Mouse (Mus musculus) MEL-GATA-1-ER (cell line): ENCODE data around the gene Wdr44.
"Not testable (repeated sequence)": the region's sequence is repeated elsewhere in the genome, so short reads cannot be mapped to it uniquely, and the experiment has no call there.

Experiments
- DNase-seq: peaks from one replicate; pipeline ENCODE4 v3.0.0-alpha.2; 2012; ENCODE audit warnings: low read depth; ENCODE audit errors: extremely low read depth

Gene Wdr44

DNA sequence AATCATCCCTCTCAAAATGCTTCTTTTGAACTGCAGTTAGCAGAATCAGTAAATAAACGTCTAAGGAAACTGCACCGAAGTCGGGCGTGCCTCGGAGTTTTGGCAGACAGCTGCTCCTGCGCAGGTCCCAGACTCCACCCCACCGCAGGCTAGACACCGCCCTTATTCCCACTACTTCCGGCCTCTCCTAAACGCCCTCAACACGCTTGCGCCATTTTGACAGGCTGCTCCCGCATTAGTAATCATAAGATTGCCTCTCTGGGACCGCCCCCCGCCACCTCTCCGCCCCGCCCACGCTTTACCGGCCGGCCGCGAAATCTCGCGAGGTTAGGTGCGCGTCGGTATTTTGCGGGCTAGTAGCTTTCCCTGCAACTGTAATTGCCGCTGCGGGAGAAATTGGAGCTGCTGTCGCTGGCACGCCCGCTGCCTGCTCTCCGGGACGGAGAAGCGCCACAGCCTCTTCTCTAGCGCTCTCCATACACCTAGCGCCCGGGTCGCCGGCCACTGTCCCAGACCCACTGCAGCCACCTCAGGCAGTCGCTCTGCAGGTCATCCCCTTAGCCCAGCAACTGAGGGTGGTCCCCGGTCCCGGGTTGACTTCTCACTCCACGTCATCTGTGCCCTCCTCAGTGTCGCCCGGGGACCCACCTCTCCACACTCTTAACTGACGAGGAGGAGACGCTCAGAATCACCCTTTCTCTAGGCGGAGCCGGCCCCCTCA lies at the start of gene Wdr44:
Gene Wdr44, plus strand, starts transcription at position 330 of the 721 bp plus-strand sequence.
- peak; percentile 95 for DNase-seq

DNA sequence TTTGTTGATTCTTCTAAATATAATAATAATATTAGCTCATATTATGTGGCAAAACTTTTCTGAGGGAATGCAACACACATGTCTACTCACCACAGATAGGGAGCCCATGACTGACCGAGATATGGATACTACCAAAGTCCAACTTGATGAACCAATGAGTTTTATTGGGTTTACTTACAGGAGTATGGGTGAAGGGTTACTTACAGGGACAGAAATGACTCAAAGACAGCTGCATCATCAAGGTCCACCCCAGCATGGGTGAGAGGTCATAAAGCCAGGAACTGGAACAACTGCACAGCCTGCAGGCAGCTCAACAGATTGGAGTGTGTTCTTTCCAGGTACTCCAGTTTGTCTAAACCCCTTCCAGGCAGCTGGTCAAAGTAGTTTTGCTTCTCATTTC lies 44.5 kb upstream of the Wdr44 start:
- DNase-seq, result no peak

DNA sequence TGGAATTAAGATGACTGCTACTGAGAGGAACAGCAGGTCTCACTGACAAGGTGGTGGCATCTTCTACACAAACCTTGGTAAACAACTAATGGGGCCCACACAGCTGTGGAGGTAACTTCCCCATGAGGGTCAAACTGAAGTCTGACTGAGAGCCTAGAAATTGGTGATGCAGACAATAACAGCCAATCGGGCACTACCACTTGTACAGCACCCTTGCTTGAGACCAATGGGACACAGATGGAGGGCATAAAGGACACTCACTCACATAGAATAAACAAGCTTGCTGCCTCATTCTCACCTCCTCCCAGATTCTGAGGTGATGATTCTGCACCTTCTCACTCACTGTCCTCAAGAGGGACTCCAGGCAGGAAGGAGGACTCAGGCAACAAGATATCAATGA lies 30.6 kb upstream of the Wdr44 start:
- no peak for DNase-seq

GRCm38 (mm10) chrX:23673193-23673592 lies 19.7 kb upstream of the Wdr44 start:
- DNase-seq, result no peak

GRCm38 (mm10) chrX:23675450-23675849 lies 17.4 kb upstream of the Wdr44 start:
- DNase-seq, result peak; percentile 68

DNA sequence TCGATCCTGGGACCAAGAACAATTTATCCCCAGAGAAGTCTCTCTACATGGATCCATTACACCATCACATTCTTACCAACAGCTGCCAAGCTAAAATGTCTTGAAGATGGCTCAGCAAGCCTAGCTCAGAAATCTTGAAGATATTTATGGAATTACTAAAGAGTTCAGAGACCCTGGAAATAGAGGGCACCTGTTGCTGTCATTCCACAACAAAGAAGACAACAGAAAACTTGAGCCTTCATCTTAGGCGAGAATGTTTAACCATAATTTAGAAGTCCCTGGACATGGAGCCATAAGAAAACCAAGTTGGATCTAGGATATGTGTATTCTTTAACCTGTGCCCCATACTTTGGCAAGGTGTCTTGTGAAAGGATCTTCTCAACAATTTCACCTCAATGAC lies 16.3 kb upstream of the Wdr44 start:
- DNase-seq, result no peak

- peak; percentile 84 for DNase-seq
Measured at GRCm38 (mm10) chrX:23677511-23677910, 15.3 kb upstream of the Wdr44 start.

DNA sequence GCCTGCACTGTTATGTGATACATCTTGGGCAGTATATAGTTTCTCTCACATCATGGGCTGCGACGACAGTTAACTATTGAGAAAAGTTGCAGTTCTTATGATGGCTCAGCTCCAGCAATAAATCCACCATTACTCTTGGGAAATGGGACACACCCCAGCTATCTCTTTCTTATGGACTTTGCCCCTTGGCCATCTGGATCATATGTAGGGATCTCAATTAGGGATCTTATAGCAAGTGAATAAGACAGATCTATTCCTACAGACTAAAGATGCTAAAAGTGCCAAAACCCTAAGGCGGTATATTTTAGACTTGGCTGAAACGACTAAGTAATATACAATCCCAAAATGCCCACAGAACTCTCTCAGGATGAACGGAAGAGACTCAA lies 522 bp upstream of the Wdr44 start:
- no peak for DNase-seq

DNA sequence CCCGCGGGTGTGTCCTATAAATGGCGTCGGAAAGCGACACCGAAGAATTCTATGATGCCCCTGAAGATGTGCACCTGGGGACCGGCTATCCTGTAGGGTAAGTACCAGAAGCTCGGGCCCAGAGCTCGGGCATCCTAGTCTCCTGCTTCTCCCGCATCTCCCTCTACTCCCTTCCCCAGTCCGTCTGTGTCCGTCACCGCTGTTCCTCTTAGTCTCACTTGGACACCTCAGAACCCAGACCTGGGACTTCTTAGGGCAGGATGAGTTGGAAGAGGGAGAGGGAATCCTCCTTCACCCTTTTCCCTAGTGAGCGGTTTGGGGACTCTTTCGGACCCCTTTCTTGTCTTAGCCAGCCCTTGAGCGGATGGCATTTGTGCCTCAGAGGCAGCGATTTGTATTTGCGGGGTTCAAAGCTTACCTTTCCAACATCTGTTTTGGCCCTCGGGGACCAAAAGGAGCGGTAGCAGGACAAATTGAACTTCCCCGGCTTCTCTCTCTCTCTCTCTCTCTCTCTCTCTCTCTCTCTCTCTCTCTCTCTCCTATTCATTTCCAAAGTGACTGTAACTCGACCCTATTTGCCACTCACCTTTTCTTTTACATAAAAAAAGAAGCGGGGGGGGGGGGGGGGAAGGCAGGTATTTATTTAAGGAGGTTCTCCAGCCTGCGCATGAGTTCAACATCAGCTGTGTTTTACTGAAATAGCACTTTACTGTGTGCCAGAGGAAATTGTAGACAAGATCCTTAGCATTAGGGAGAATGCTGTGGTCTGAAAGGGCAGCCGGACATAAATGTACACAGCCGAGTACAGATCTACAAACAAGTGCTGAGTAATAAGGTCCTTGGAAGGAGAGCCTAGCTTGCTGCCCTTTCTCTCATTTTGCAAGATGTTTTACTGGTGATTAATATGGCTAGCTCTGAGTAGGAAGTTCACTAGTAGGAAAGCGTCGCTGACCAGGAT lies 871 bp downstream of the Wdr44 start:
- no peak for DNase-seq

DNA sequence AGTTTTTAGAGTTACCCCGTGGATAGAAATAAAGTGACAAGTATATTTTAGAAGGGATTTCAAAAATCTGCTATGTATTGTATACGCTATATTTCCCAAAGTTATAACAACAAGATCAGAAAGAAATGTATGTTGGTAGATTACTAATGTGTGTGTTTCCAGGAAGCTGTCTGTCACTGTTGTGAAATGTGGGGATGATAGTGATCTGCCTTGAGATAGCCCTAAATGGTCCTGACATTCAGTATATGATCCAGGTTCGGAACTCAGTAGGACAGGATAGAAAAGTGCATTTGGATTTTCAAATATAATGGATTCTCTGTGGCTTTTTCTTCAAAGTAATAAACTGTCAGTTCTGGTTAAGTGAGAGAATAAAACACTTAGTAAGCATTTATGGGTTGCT lies 1.7 kb downstream of the Wdr44 start:
- no peak for DNase-seq

GRCm38 (mm10) chrX:23695109-23695508 lies 2.3 kb downstream of the Wdr44 start:
- DNase-seq, result no peak

- DNase-seq, result no peak
Measured at GRCm38 (mm10) chrX:23697346-23697745, 4.5 kb downstream of the Wdr44 start.

DNA sequence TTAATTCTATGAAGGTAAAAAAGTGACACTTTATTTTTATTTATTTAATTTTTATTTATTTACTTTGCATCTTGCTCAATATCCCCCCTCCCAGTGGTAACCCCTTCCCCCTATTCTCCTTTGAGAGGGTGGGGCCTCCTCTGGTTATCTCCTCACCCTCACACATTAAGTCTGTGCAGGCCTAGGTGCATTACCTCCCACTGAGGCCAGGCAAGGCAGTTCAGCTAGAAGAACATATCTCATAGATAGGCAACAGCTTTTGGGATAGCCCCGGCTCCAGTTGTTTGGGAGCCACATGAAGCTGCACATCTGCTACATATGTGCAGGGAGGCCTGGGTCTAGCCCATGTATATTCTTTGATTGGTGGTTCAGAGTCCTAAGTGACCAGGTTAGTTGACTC lies 6.2 kb downstream of the Wdr44 start:
- DNase-seq, result no peak

DNA sequence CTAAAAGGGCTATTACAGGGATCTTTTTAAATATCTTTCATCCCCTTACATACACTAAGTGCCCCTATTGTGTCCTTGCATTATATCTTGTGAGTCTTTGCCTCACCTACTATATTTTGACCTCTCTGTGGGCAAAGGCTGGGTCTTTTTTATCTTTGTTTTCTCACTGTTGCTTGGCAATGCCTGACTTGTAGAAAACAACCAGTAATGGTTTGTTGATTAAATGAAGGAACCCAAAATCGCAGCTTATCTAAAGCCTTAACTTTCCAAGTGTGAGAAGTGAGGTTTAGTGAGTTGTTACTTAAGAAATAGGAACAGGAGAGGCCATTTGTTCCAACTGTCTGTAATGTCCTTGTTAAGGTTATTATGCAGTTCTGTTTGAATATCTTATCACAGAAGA lies 24.4 kb downstream of the Wdr44 start:
- no peak for DNase-seq

DNA sequence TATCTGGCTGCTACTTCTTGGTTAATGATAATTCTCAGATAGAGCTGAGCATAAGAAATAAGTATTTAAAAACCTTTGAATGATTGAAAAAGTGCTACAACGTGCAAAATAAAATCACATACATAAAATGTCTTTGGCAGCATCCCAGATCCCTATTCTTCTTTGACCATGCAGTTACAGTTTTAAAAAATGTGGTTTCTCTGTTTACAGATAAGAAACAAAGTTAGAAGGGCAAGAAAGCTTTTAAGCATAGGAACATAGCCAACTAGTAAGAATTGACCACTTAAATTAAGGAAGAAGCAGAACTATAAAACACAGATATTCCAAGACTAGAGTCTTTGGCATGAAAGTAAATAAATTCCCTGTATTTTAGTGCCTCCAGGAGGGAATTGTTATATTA lies 34.6 kb downstream of the Wdr44 start:
- no peak for DNase-seq

- DNase-seq, result no peak
Measured at GRCm38 (mm10) chrX:23754671-23755070, 61.8 kb downstream of the Wdr44 start.

- DNase-seq, result no peak
Measured at GRCm38 (mm10) chrX:23767849-23768248, 75.0 kb downstream of the Wdr44 start.

DNA sequence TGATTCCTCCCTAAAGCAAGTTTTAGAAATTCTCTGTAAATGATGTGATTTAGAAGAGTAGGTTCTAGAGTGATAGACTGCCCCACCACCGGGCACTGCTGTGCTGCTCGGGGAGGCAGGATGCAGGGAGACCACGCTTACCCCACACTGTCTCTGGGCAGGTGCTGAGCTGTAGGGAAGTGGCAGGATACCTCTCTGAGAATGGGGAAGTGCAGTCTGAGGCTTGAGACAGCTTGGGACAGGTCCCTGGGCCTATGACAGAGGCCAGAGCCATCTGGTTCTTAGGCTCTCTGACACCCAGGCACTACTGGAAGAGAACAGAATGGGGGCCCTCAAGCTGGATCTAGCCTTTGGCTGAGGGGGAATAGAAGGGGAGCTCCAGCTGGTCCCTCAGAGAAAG lies 114.3 kb downstream of the Wdr44 start:
- DNase-seq, result no peak

GRCm38 (mm10) chrX:23810365-23810764 lies 117.5 kb downstream of the Wdr44 start:
- DNase-seq, result no peak

- not testable (repeated sequence) for DNase-seq
Measured at GRCm38 (mm10) chrX:23813287-23813686, 120.4 kb downstream of the Wdr44 start.

GRCm38 (mm10) chrX:23822885-23823284 lies 130.0 kb downstream of the Wdr44 start:
- not testable (repeated sequence) for DNase-seq

- no peak for DNase-seq
Measured at GRCm38 (mm10) chrX:23823398-23824023, 130.7 kb downstream of the Wdr44 start.
